Mouse (Mus musculus) cortical plate, adult 2 months (tissue): ENCODE results near the gene Zbtb22. TPM values are rescaled to one million over a fixed set of nuclear protein-coding genes. Genes with fewer than 3 reads are reported as not detected.
"Not testable (repeated sequence)": the region's sequence is repeated elsewhere in the genome, so short reads cannot be mapped to it uniquely, and the experiment has no call there.

ENCODE experiments used
- H3K27ac ChIP-seq: fragments of 200-500 bp; 2 replicates; pipeline ENCODE4 v1.5.1; 2012; ENCODE audit warnings: low read length, control low read depth, inconsistent platforms; ENCODE audit not compliant: insufficient read depth
- H3K4me1 ChIP-seq: fragments of 200-500 bp; 2 replicates; pipeline ENCODE4 v1.6.1; 2011; ENCODE audit warnings: low read length; ENCODE audit not compliant: control insufficient read depth, insufficient read depth
- H3K4me3 ChIP-seq: fragments of 200-500 bp; 2 replicates; pipeline ENCODE4 v1.5.1; 2011; ENCODE audit warnings: mild to moderate bottlenecking, low read length, control low read depth; ENCODE audit not compliant: insufficient read depth
- CTCF ChIP-seq: fragments of 200-500 bp; IDR thresholded peaks from 2 replicates; pipeline ENCODE4 v1.5.1; 2011; ENCODE audit warnings: mild to moderate bottlenecking, control low read depth, low read length; ENCODE audit not compliant: insufficient read depth; ENCODE audit errors: extremely low read depth
- POLR2A ChIP-seq: fragments of 200-500 bp; IDR thresholded peaks from 2 replicates; pipeline ENCODE4 v1.6.1; 2011; ENCODE audit warnings: mild to moderate bottlenecking, low read length, control low read depth; ENCODE audit not compliant: insufficient read depth; ENCODE audit errors: extremely low read depth
- polyA plus RNA-seq: library from polyadenylated mRNA; depleted of rRNA; stranded (reverse); fragments of >200 nt; gene quantifications from 2 replicates; pipeline ENCODE4 v1.2.3, GENCODE M21; 2012; rRNA removed

The Zbtb22 gene
- 31.9 and 33.5 TPM in 2 replicates for polyA plus RNA-seq

DNA sequence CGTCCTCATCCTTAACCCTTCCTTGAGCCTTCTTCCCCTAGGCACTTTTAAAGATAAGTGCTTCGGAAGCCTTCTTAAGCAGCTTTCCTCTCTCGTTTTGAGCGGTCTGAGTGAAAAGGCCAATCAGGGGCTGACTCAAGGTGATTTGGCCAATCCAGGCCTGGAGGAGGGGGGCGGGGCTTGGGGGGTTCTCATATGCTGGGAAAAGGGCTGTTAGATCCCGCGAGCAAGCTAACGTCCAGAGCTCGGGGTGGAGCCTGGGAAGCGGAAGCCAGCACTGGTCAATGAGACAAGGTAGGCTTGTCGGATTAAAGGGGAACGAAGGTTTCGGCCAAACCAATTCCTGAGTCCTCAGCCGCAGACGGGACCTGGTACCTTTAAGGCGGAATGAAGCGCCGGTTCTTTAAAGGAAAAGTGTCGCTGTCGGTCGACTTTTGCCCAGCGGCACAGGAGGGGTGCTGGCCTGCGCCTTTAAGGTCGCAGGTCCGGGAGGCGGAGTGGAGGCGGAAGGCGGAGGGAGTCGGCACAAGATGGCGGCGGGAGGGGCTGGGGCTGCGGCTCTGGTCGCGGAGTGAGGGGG, at the start of gene Zbtb22, which contains the start of gene Tapbp:
Gene Zbtb22 (plus strand): TSS at position 234 of the 580 bp plus-strand sequence.
Gene Tapbp (plus strand): TSS at position 229 of the 580 bp plus-strand sequence.
- Histone ChIP-seq H3K27ac (no peak within 1 kb of the TSS), H3K4me3 (peak within 1 kb of the TSS; percentile 7), H3K4me1 (no peaks in the 10 kb centered on the region)
- TF ChIP-seq CTCF (no peak), POLR2A (peak; percentile 42; the same call in 1 of the 2 replicates)

DNA sequence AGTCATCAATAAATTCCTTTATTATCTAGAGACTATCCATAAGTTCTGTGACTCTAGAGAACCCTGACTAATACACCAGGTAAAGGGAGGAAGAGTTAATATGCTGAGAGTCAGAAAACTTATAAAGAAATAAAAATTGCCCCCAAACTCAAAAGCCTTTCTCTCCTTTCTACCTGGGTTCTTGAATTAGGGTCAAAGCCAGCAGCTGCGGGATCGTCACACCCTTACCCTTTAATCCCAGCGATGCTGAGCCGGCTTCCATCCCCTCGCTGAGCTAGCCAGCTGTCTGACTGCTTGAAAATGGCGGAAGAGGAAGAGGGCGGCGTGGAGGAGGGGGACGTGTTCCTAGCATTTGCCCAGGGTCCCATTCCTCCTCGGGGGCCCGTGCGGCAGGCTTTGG, 42.2 kb upstream of the Zbtb22 start, which contains the start of gene Gm7029:
Gene Gm7029 (plus strand): TSS at position 301 of the 400 bp plus-strand sequence.
- H3K27ac ChIP-seq, H3K4me3 ChIP-seq, H3K4me1 ChIP-seq: not testable (repeated sequence)

DNA sequence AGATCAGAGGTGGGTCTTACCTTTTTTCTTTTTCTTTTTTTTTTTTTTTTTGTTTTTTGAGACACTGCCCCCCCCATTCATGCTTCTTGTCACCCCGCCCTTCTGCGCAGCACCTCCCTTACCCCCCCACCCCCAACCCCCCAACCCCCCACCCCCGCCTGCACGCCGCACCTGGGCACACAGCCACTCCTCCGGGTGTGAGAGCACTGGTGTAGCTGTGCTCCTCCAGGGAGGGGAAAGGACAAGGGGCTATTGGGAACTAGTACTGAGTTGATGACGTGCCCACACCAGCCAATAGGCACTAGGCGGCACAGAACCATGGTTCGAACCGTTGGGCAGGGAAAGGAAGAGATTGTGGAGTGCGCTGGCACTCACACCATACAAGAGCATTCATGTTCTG, 41.3 kb upstream of the Zbtb22 start:
- no peak overlapping the region for H3K4me3 ChIP-seq
- TF ChIP-seq CTCF (no peak), POLR2A (no peak)
- H3K4me1 ChIP-seq: no peaks in the 10 kb centered on the region
- H3K27ac ChIP-seq: no peak overlapping the region

DNA sequence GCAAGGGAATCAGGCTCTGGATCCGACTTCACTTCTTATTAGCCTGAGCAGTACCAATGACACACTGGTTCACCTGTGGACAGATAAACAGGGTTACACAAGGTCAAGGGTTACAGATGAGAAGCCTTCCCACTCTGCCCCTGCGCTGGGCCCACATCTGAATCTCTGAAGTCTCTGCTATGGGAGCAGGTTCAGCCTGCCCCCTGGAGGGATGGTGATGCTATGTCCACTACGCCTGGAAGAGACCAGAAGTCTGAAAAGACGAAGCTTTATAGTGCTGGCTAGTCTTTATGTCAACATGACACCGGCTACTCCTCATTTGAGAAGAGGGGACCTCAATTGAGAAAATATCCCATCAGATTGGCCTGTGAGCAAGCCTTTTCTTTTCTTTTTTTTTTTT, 39.9 kb upstream of the Zbtb22 start:
- H3K27ac ChIP-seq, H3K4me1 ChIP-seq, H3K4me3 ChIP-seq: not testable (repeated sequence)
- 0 out of 2 replicates have a peak, but pooled peaks have one; percentile 14 for TF ChIP-seq CTCF

DNA sequence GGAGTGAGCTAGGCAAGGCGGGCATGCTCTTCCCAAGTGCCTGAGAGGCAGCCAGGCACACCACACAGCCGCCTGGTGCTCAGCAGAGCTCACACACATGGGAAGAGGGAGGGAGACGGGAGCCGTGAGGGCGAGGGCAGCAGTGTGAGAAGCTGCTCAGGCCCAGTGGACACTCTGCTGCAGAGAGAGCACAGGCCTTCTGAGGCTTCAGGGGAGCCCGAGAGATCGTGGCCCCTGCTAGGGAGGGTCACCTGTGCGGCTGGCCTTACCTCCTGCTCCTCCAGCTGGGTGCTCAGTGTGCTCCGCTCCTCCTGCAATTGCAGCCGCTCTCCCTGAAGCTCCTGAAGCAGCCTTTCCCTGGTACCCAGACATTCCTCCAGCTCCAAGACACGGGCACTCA, 31.4 kb upstream of the Zbtb22 start:
- H3K4me1 ChIP-seq, H3K27ac ChIP-seq, H3K4me3 ChIP-seq: not testable (repeated sequence)

DNA sequence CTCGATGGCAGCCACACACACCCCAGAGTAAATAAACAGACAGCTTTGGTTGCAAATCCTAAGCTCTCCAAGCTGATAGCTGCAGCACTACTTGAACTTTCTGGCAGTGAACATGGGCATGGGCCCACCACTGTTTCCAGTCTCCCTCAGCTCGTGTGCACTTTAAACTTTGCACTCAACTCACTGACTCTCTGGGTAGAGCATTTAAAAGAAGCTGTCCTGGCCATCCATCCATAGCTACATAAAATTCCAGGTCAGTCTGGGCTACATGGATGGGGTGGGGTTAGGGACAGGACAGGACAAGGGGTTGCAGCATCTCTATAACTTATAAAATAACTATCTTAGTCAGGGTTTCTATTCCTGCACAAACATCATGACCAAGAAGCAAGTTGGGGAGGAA, 27.9 kb upstream of the Zbtb22 start:
- H3K4me1 ChIP-seq, H3K27ac ChIP-seq, H3K4me3 ChIP-seq: not testable (repeated sequence)

DNA sequence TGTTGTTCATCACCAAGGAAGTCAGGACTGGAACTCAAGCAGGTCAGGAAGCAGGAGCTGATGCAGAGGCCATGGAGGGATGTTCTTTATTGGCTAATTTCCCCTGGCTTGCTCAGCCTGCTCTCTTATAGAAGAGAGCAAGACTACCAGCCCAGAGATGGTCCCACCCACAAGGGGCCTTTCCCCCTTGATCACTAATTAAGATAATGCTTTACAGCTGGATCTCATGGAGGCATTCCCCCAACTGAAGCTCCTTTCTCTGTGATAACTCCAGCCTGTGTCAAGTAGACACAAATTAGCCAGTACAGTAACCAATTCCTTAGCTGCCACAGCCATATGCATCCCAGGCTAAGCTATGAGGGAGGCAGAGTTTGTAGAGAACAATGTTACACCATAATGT, 27.5 kb upstream of the Zbtb22 start:
- not testable (repeated sequence) for H3K4me1 ChIP-seq

DNA sequence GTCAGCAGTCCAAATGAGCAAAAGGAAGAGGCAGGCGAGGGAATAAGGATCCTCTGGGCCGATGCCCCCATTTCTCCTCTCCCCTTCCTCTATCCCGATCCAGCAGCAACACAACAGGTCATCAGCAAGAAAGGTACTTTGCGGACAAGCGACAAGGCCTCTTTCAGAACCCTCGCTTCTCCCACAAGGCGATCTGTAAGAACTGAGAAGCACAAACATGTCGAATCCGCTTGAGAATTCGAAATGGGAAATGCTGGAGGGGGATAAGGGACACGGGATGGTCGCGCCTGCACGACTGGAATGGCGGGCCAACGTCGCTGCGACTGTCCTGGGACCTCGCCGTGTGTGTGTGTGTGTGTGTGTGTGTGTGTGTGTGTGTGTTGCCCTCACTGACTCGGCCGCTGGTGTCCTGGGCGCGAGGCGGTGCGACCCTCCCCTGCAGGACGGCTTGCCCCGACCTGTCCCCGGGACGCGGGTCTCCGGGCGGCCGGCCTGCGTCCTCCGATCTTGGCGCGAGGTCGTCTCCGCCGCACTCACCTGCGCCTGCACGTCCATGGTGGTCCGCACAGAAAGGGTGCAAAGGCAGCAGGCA, 25.7 kb upstream of the Zbtb22 start:
- not testable (repeated sequence) for H3K4me1 ChIP-seq, H3K27ac ChIP-seq
- peak overlapping the region; percentile 41 for H3K4me3 ChIP-seq

More for the DNA sequence above, 27.5 kb upstream of the Zbtb22 start:
- not testable (repeated sequence) for H3K27ac ChIP-seq, H3K4me3 ChIP-seq

DNA sequence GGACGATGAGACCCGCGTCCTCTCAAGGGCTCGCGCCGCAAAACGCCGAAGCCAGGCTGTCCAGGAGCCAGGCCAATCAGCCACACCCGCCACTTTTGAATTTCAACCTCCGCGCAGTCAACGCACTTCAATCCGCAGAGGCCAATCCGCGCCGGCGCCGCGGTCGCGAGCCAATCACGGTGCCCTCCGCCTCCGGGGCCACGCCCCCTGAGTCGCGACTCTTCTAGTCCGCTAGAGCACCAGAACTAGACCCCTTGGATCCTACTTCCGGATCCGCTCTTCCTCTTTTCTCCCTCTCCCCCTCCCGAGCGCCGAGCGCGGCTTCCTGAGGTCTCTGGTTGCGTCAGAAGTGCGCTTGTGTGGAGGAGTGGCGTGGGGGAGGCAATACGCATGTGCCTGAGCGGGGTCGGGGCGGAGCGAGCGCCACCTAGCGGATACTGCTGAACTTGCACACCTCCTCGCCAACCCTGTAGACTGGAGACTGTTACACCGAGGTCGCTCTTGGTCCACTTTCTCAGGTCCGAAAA, 25.1 kb upstream of the Zbtb22 start, which contains the start of gene Kifc1:
Gene Kifc1 (minus strand): TSS at position 129 of the 527 bp plus-strand sequence.
- Histone ChIP-seq H3K27ac (no peak within 1 kb of the TSS), H3K4me3 (peak within 1 kb of the TSS; percentile 41), H3K4me1 (no peaks in the 10 kb centered on the region)
- no peak for TF ChIP-seq POLR2A
- TF ChIP-seq CTCF: peak; percentile 94

DNA sequence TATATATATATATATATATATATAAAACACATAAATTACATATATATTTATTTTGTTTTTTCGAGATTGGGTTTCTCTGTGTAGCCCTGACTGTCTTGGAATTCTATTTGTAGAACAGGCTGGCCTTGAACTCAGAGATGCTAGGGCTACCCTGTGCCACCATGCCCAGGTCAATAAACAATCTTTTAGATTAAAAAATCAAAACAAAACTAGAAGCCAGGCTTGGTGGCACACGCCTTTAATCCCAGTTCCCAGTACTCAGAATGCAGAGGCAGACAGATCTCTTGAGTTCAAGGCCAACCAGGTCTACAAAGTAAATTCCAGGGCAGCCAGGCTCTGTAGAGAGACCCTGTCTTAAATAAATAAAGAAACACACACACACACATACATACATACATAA, 24.3 kb upstream of the Zbtb22 start:
- Histone ChIP-seq H3K27ac (no peak overlapping the region), H3K4me1 (no peaks in the 10 kb centered on the region), H3K4me3 (no peak overlapping the region)
- no peak for TF ChIP-seq CTCF

DNA sequence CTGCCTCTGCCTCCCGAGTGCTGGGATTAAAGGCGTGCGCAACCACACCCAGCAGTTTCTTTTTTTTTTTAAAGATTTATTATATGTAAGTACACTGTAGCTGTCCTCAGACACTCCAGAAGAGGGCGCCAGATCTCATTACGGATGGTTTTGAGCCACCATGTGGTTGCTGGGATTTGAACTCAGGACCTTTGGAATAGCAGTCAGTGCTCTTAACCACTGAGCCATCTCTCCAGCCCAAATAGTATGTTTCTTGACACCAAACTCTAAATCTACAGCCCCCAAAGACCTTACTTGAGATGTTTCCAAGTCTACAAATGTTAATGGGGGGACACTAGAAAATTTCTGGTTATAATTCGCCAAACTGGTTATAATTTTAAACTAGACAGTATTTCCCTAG, 23.8 kb upstream of the Zbtb22 start:
- not testable (repeated sequence) for H3K4me3 ChIP-seq, H3K4me1 ChIP-seq, H3K27ac ChIP-seq
